Mouse (Mus musculus) inflammation-experienced regulatory T-cells, adult 6 months (primary cell): ENCODE measurements around the gene Nfyb. TPM values are rescaled to one million over a fixed set of nuclear protein-coding genes. Genes with fewer than 3 reads are reported as not detected.
A peak's percentile ranks its signal among the peaks of the same experiment; 100 is the strongest.

Source experiments
- ATAC-seq: one replicate; pipeline ENCODE4 v1.8.0; 2017
- polyA plus RNA-seq, 3 experiments: library from polyadenylated mRNA; unstranded; fragments of 100-300 nt; shearing (Covaris generic); gene quantifications; one replicate each; pipeline ENCODE4 v1.2.1; 2017

Gene Nfyb
- polyA plus RNA-seq: 100 to 1,000 TPM in 1 of 3 experiments, 10 to 100 TPM in 2; 73.0 to 117 (median 87.5) TPM

- ATAC-seq: peak; percentile 96
Observed at GRCm38 (mm10) chr10:82763840-82764631, at the start of gene Nfyb. Gene Nfyb (minus strand): TSS chr10:82764144.

GRCm38 (mm10) chr10:82811855-82812431, 48.0 kb upstream of the Nfyb start:
- peak; percentile 85 for ATAC-seq

GRCm38 (mm10) chr10:82809352-82809751, 45.4 kb upstream of the Nfyb start:
- ATAC-seq: no peak

- ATAC-seq: no peak
Observed at GRCm38 (mm10) chr10:82808891-82809290, 44.9 kb upstream of the Nfyb start.

GRCm38 (mm10) chr10:82808155-82808554, 44.2 kb upstream of the Nfyb start:
- no peak for ATAC-seq

- ATAC-seq: no peak
Observed at GRCm38 (mm10) chr10:82807238-82807637, 43.3 kb upstream of the Nfyb start.

GRCm38 (mm10) chr10:82806414-82806813, 42.5 kb upstream of the Nfyb start:
- ATAC-seq: no peak

- no peak for ATAC-seq
Observed at GRCm38 (mm10) chr10:82805111-82805510, 41.2 kb upstream of the Nfyb start.

- no peak for ATAC-seq
Observed at GRCm38 (mm10) chr10:82804396-82804795, 40.5 kb upstream of the Nfyb start.

- no peak for ATAC-seq
Observed at GRCm38 (mm10) chr10:82800094-82800493, 36.1 kb upstream of the Nfyb start.

- no peak for ATAC-seq
Observed at GRCm38 (mm10) chr10:82798312-82798933, 34.5 kb upstream of the Nfyb start.

GRCm38 (mm10) chr10:82797119-82797491, 33.2 kb upstream of the Nfyb start:
- ATAC-seq: peak; percentile 36

GRCm38 (mm10) chr10:82796471-82797118, 32.7 kb upstream of the Nfyb start:
- ATAC-seq: peak; percentile 17

- no peak for ATAC-seq
Observed at GRCm38 (mm10) chr10:82795767-82796166, 31.8 kb upstream of the Nfyb start.

- peak; percentile 67 for ATAC-seq
Observed at GRCm38 (mm10) chr10:82795071-82795731, 31.3 kb upstream of the Nfyb start.

GRCm38 (mm10) chr10:82792311-82792710, 28.4 kb upstream of the Nfyb start:
- no peak for ATAC-seq

GRCm38 (mm10) chr10:82791713-82792112, 27.8 kb upstream of the Nfyb start:
- no peak for ATAC-seq

GRCm38 (mm10) chr10:82790504-82790903, 26.6 kb upstream of the Nfyb start:
- no peak for ATAC-seq

- ATAC-seq: peak; percentile 61
Observed at GRCm38 (mm10) chr10:82789181-82789580, 25.2 kb upstream of the Nfyb start.

GRCm38 (mm10) chr10:82782472-82782871, 18.5 kb upstream of the Nfyb start:
- ATAC-seq: no peak

GRCm38 (mm10) chr10:82780816-82781215, 16.9 kb upstream of the Nfyb start:
- peak; percentile 44 for ATAC-seq

- ATAC-seq: peak; percentile 84
Observed at GRCm38 (mm10) chr10:82780322-82780721, 16.4 kb upstream of the Nfyb start.

GRCm38 (mm10) chr10:82779831-82780230, 15.9 kb upstream of the Nfyb start:
- ATAC-seq: no peak
